Mouse (Mus musculus): ENCODE measurements around the gene Tbx2. TPM values are rescaled to one million over a fixed set of nuclear protein-coding genes. Genes with fewer than 3 reads are reported as not detected.

The Tbx2 gene
- polyA plus RNA-seq (2015; fragmentation: Nextera tagmentation; extraction: Ambion mirVana) = 14.2 and 14.5 TPM in 2 replicates

DNA sequence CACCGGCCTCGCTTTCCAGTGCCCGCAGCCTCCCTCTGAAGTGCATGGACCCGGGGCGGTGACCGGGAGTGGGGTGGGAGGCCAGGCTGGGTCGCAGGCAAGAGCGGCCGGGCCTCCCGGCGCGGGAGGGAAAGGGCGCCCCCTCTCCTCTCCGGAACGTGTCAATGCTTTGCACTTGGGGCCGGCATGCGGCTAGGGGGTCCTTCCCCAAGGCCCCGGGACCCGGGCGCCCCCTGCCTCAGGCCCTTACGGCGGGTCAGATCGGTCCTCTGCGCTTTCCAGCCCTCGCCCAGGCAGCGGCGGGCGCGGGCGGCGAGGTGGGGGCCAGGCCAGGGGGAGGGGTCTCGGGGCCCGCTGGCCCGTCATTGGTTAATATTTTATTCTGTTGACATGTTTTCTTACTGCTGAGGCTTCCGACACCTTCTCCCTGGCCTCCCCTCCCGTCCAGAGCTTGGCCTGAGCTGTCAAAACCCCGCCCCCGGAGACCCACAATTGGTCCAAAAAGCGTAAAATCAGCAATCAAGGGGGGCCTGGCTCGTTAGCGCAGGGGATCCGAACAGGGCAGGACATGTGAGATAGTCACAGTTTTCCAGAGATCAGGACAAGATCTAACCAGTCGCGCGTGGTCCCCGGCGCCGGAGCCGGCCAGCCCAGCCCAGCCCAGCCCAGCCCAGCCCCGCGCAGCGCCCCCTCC lies at the start of gene Tbx2:
TSS of gene Tbx2 (plus strand) at position 321 of the 694 bp plus-strand sequence.
- peak within 1 kb of the TSS; percentile 88 for H3K4me3 ChIP-seq
- H3K27me3 ChIP-seq = peaks cover 42% of the 10 kb centered on the region
- under 1% methylated on average over 46 of the region's 52 CpGs for WGBS
- H3K4me1 ChIP-seq = peaks cover 49% of the 10 kb centered on the region
- H3K36me3 ChIP-seq = peaks cover 15% of the 10 kb centered on the region
- H3K27ac ChIP-seq = peak within 1 kb of the TSS; percentile 99
- no peaks in the 10 kb centered on the region for H3K9me3 ChIP-seq
- peak within 1 kb of the TSS; percentile 86 for H3K4me2 ChIP-seq
- H3K9ac ChIP-seq = peak within 1 kb of the TSS; percentile 100
- peak; percentile 82 for ATAC-seq (ENCODE audit: insufficient number of reproducible peaks, insufficient read depth, low FRiP score, low TSS enrichment, low read depth)

DNA sequence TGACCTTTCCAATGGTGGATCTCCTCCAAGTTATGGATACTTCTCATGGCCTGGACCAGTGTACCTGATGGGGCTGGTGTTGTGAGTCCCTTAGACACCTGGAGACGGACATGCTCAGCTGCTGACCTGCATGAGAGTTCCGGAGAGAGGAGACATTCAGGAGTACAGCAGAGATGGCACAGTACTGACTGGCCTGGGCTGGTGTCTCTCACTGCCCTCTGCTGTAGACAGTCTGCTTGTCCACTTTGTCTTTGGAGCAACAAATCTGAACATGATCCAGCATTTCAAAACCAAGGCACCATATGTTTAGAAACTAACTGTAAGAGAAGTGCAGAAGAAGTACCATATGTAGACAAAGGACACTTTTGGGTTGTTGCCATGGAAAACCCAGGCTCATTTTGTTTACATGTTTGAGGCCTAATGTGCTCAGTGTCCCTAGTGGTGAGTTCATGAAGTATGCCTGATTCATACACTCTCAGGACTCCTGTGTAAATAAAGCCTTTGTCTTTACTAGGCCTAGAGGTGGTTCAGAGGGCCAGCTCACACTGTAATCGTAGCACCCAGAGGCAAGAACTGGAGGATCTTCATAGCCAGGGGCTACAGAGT lies 46.1 kb upstream of the Tbx2 start:
- 74% methylated on average over 3 of the region's 3 CpGs for WGBS
- no peaks in the 10 kb centered on the region for H3K36me3 ChIP-seq
- peaks cover 32% of the 10 kb centered on the region for H3K4me1 ChIP-seq
- no peak overlapping the region for H3K4me2 ChIP-seq
- H3K9me3 ChIP-seq = no peaks in the 10 kb centered on the region
- no peak overlapping the region for H3K9ac ChIP-seq
- no peak overlapping the region for H3K27ac ChIP-seq
- H3K4me3 ChIP-seq = no peak overlapping the region
- no peak for ATAC-seq (ENCODE audit: insufficient number of reproducible peaks, insufficient read depth, low FRiP score, low TSS enrichment, low read depth)
- no peaks in the 10 kb centered on the region for H3K27me3 ChIP-seq

DNA sequence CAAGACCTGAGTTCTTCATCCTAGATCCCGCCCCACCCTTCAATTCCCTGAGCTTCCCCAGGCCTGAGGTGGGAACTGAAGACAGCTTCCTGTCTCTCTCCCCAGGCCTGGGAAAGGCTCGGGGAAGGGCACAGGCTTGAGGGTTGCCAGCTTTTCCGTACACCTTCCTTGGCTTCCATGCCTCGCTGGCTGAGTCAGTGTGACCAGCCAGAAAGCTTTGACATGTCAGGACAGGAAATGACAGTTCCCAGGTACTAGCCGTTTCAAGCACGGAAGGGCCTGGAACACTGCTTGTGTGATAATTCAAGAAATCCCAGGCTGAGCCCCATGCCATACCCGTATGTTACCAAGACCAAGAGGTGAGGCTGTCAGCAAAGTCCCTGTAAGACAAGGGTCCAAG lies 42.6 kb upstream of the Tbx2 start:
- Histone ChIP-seq H3K36me3 (no peaks in the 10 kb centered on the region), H3K27me3 (no peaks in the 10 kb centered on the region), H3K4me3 (no peak overlapping the region), H3K4me1 (peaks cover 57% of the 10 kb centered on the region), H3K9me3 (no peaks in the 10 kb centered on the region), H3K27ac (no peak overlapping the region), H3K9ac (no peak overlapping the region), H3K4me2 (no peak overlapping the region)
- WGBS = 84% methylated on average over 7 of the region's 7 CpGs
- ATAC-seq (ENCODE audit: insufficient number of reproducible peaks, insufficient read depth, low FRiP score, low TSS enrichment, low read depth) = no peak

DNA sequence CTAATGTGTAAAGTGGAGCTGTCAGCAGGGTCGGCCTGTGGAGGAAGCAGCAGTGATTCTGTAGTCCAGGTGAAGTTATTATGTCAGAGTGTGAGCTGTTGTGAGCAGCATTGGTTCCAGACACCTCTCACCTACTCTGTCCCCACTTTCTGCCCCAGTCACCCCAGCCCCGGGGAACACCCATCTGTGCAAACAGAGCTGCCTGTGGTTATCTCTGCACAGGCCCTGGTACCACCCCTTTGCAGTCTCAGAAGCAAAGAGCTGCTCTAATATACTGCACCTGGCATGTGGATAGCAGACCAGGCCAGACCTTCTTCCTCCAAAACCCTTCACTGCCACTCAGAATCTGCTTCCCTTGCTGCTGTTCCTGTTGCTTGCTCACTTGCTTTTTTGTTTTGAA lies 42.1 kb upstream of the Tbx2 start:
- Histone ChIP-seq H3K9ac (peak overlapping the region; percentile 18; the same call in 1 of the 2 replicates), H3K4me1 (peaks cover 52% of the 10 kb centered on the region), H3K36me3 (no peaks in the 10 kb centered on the region), H3K27me3 (no peaks in the 10 kb centered on the region), H3K9me3 (no peaks in the 10 kb centered on the region), H3K27ac (no peak overlapping the region), H3K4me3 (no peak overlapping the region), H3K4me2 (no peak overlapping the region)
- ATAC-seq (ENCODE audit: insufficient number of reproducible peaks, insufficient read depth, low FRiP score, low TSS enrichment, low read depth) = no peak
- WGBS = 71% methylated on average over 2 of the region's 2 CpGs

DNA sequence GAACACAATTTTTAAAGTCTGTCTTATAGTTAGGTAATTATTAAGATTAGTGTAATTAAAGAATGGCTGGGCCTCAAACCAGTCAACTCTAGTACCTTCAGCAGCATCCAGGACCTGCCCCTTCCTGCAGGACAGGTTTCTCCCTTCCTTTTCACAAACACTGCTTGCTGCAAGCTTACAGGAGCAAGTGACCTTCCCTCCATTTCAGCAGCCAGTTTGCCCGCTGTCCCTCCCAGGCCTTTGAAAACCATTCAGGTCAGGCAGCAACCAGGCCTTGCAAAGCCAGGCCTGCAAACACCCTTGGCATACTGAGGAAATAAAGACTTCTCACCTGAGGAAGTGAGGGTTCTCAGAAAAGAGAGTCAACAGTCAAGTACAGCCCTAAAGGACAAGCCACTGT lies 41.1 kb upstream of the Tbx2 start:
- Histone ChIP-seq H3K4me3 (no peak overlapping the region), H3K4me1 (peaks cover 45% of the 10 kb centered on the region), H3K27ac (no peak overlapping the region), H3K4me2 (no peak overlapping the region), H3K9ac (no peak overlapping the region), H3K27me3 (no peaks in the 10 kb centered on the region), H3K36me3 (no peaks in the 10 kb centered on the region), H3K9me3 (no peaks in the 10 kb centered on the region)
- ATAC-seq (ENCODE audit: insufficient number of reproducible peaks, insufficient read depth, low FRiP score, low TSS enrichment, low read depth) = no peak
- WGBS = 74% methylated on average over 1 of the region's 1 CpGs

DNA sequence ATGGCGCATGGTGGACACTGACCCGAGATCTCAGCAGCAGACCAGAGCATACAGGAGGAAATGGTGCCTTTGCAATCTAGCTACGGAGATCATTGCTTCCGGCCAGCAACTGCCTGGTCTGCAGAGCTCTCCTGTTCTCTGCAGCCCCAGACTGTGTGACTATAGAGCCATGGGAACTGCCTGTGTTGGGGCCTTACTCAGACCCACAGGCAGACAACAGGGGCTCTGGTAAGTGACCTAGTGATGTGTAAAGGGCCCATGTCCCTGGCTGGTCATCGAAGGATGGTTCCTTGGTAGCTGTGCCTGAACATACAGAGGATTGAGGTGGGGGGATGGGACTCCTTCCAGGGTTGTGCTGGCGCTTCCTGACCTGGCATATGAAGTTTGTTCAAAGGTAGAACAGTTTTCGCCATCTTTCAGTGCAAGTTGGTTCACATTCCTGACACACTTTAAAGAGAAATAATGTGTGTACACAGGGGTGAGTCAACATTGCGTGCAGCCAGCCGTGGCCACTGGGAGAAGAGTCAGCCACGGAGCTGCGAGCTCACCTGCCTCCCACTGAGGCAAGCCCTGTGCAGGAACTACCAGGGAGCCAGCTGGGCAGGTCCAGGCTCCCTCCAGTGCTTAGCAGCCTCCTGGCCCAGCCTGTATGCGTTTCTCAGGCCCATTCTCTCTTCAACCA lies 39.7 kb upstream of the Tbx2 start:
- 0 out of 2 replicates have a peak overlapping the region, but pooled peaks have one; percentile 44 for H3K9ac ChIP-seq
- no peak overlapping the region for H3K4me3 ChIP-seq
- no peaks in the 10 kb centered on the region for H3K36me3 ChIP-seq
- H3K27ac ChIP-seq = peak overlapping the region; percentile 82
- no peaks in the 10 kb centered on the region for H3K27me3 ChIP-seq
- no peak overlapping the region for H3K4me2 ChIP-seq
- H3K9me3 ChIP-seq = no peaks in the 10 kb centered on the region
- H3K4me1 ChIP-seq = peaks cover 41% of the 10 kb centered on the region
- WGBS = 59% methylated on average over 12 of the region's 12 CpGs
- no peak for ATAC-seq (ENCODE audit: insufficient number of reproducible peaks, insufficient read depth, low FRiP score, low TSS enrichment, low read depth)

DNA sequence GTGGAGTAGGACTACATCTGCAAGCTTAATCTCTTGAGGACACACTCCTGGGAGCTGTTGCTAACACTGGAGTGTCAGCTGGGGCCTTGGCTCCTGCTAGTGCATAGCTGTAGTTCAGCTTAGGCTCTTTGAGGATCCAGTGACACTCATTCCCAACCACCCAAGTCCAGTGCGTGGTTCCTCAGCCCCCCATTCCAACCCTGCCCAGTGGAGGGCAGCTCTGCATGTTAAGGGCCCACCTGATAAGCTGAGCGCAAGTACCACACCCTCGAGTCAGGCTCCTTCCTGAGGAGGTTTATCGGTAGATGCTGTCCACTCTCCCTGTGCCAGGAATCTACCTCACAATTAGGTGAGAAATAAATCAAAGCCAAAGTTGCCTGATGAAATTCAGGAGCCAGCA lies 32.9 kb upstream of the Tbx2 start:
- Histone ChIP-seq H3K9me3 (no peaks in the 10 kb centered on the region), H3K27me3 (no peaks in the 10 kb centered on the region), H3K27ac (peak overlapping the region; percentile 12; the same call in 1 of the 2 replicates), H3K9ac (no peak overlapping the region), H3K36me3 (no peaks in the 10 kb centered on the region), H3K4me2 (no peak overlapping the region), H3K4me3 (no peak overlapping the region), H3K4me1 (peaks cover 11% of the 10 kb centered on the region)
- WGBS = 84% methylated on average over 4 of the region's 4 CpGs
- ATAC-seq (ENCODE audit: insufficient number of reproducible peaks, insufficient read depth, low FRiP score, low TSS enrichment, low read depth) = no peak

DNA sequence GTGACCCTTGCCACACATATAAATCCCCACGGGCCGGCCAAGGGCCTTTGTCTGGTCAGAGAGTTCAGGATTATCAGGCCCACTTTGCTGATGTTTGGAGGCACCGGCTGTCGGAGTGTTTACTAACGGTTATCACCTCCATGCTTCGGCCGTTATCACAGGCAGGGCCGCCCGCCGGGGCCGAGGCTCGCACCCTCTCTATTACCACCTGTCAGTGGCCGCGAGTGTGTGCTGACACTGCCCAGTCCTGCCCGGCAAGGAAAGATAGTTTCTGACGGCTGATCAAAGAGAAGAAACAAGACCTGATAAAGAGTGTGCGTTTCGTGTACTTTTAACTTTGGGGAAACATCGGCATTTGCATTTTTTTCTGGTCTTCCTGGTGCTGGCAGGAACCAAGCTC lies 32.5 kb upstream of the Tbx2 start:
- 59% methylated on average over 19 of the region's 19 CpGs for WGBS
- H3K4me3 ChIP-seq = no peak overlapping the region
- no peak overlapping the region for H3K4me2 ChIP-seq
- no peak for ATAC-seq (ENCODE audit: insufficient number of reproducible peaks, insufficient read depth, low FRiP score, low TSS enrichment, low read depth)
- H3K4me1 ChIP-seq = peaks cover 11% of the 10 kb centered on the region
- no peaks in the 10 kb centered on the region for H3K36me3 ChIP-seq
- H3K27ac ChIP-seq = peak overlapping the region; percentile 12; the same call in 1 of the 2 replicates
- H3K9ac ChIP-seq = no peak overlapping the region
- H3K9me3 ChIP-seq = no peaks in the 10 kb centered on the region
- H3K27me3 ChIP-seq = no peaks in the 10 kb centered on the region

DNA sequence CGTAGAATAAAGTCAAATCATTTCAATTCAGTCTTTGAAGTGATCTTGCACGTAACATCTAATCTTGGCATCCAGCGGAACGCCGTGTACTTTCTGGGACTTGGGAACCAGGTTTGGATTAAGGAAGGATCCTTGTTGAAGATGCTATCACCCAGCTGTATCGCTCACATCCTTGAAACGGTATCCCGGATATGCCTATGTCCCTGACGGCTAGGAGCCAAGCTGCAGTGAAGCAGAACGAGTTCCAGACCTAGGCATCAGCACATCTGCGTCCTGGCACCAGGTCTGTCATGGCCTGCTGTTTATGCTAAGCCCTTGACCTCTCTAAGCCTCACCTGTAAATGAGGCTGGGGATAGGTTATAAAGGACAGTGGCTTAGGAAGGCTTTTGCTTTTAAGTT lies 32.0 kb upstream of the Tbx2 start:
- no peak overlapping the region for H3K4me2 ChIP-seq
- H3K27me3 ChIP-seq = no peaks in the 10 kb centered on the region
- H3K4me3 ChIP-seq = no peak overlapping the region
- no peaks in the 10 kb centered on the region for H3K9me3 ChIP-seq
- H3K4me1 ChIP-seq = peaks cover 11% of the 10 kb centered on the region
- no peaks in the 10 kb centered on the region for H3K36me3 ChIP-seq
- H3K27ac ChIP-seq = no peak overlapping the region
- 42% methylated on average over 11 of the region's 11 CpGs for WGBS
- no peak overlapping the region for H3K9ac ChIP-seq
- no peak for ATAC-seq (ENCODE audit: insufficient number of reproducible peaks, insufficient read depth, low FRiP score, low TSS enrichment, low read depth)

DNA sequence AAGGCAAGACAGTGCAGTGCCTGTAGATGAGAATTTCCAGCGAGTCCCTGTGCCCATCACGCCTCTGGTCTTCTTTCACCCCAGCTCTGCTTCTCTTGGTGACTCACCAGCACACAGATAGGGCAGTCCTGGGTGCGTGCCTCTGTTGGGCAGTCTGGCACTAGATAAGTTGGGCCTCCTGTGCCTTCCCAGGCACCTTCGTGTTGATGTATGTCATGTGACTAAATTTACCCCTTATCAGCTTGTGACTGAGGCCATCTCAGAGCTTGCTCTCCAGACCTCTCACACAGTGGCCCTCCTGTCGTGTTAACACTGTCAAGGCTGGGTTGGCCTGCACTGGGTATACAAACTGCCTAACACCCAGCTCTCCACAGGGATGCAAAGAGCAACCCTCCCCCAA lies 28.3 kb upstream of the Tbx2 start:
- H3K36me3 ChIP-seq = no peaks in the 10 kb centered on the region
- no peak overlapping the region for H3K9ac ChIP-seq
- no peak for ATAC-seq (ENCODE audit: insufficient number of reproducible peaks, insufficient read depth, low FRiP score, low TSS enrichment, low read depth)
- no peak overlapping the region for H3K4me3 ChIP-seq
- H3K9me3 ChIP-seq = no peaks in the 10 kb centered on the region
- no peak overlapping the region for H3K4me2 ChIP-seq
- H3K27me3 ChIP-seq = no peaks in the 10 kb centered on the region
- 87% methylated on average over 5 of the region's 5 CpGs for WGBS
- H3K27ac ChIP-seq = no peak overlapping the region
- peaks cover 11% of the 10 kb centered on the region for H3K4me1 ChIP-seq

DNA sequence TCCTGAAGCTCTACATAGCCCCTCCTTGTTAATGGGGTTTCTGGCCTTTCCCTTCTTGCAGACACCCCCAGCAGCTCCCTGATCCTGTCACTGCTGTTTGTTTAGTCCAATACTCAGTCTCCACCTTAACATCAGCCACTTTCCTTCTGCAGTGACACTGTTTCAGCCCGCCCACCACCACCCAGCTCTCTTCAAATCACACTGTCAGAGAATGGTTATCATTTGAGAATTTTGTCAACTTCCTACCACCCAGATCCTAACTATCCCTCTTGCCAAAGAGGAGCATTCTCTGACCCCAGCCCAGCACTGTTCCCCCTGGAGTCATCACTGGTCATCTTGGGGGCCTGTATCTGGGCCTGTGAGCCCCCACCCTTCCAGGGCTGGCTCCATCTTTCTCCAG lies 26.6 kb upstream of the Tbx2 start:
- no peaks in the 10 kb centered on the region for H3K9me3 ChIP-seq
- no peak overlapping the region for H3K27ac ChIP-seq
- WGBS = 77% methylated on average over 1 of the region's 1 CpGs
- H3K4me1 ChIP-seq = peaks cover 9% of the 10 kb centered on the region
- H3K27me3 ChIP-seq = no peaks in the 10 kb centered on the region
- H3K9ac ChIP-seq = no peak overlapping the region
- ATAC-seq (ENCODE audit: insufficient number of reproducible peaks, insufficient read depth, low FRiP score, low TSS enrichment, low read depth) = no peak
- no peak overlapping the region for H3K4me2 ChIP-seq
- H3K4me3 ChIP-seq = no peak overlapping the region
- no peaks in the 10 kb centered on the region for H3K36me3 ChIP-seq

DNA sequence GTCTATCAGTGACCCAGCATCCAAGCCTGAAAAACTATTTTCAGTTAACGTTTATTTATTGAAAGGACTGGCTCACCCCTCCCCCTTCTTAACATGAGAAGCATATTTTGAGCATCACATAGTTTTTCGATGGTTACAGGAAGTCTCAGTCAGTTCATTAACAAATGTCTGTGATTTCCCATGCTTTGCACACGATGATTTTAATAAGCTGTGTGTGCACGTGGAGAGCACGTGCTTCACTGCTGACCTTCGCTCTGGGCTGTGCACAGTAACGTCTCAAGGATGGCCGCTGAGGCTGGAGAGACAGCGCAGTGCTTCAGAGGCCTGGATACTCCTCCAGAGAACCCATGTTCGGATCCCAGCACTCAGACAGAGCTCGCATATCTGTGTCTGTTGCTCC lies 25.0 kb upstream of the Tbx2 start:
- Histone ChIP-seq H3K9me3 (no peaks in the 10 kb centered on the region), H3K4me3 (no peak overlapping the region), H3K9ac (no peak overlapping the region), H3K4me2 (no peak overlapping the region), H3K4me1 (peaks cover 8% of the 10 kb centered on the region; the same call in 1 of the 2 replicates), H3K27ac (no peak overlapping the region), H3K36me3 (no peaks in the 10 kb centered on the region), H3K27me3 (no peaks in the 10 kb centered on the region)
- 71% methylated on average over 11 of the region's 11 CpGs for WGBS
- no peak for ATAC-seq (ENCODE audit: insufficient number of reproducible peaks, insufficient read depth, low FRiP score, low TSS enrichment, low read depth)
